Mouse (Mus musculus): ENCODE measurements around the gene Mylk. TPM values are rescaled to one million over a fixed set of nuclear protein-coding genes. Genes with fewer than 3 reads are reported as not detected.

Gene Mylk
- total RNA-seq, 2 experiments from 2014 or later, result 0.77 to 0.79 TPM

Other genes starting within 250 kb of the Mylk start
- gene Kalrn, start 171.7 kb upstream of the Mylk start, total RNA-seq (2015), result 2.0 and 3.3 TPM in 2 replicates
- 2.2 and 3.8 TPM in 2 replicates for gene Kalrn, start 171.7 kb upstream of the Mylk start, total RNA-seq (2017)
- gene Ropn1, start 95.3 kb upstream of the Mylk start, total RNA-seq (2015), result not detected in 2 replicates
- not detected in 2 replicates for gene Ropn1, start 95.3 kb upstream of the Mylk start, total RNA-seq (2017)
- 11.7 and 14.4 TPM in 2 replicates for gene Ccdc14, start 54.6 kb upstream of the Mylk start, total RNA-seq (2015)
- 10.9 and 13.5 TPM in 2 replicates for gene Ccdc14, start 54.6 kb upstream of the Mylk start, total RNA-seq (2017)

Measured in megakaryocyte progenitor cell, adult 5-6 weeks (primary cell).